Mouse (Mus musculus) C2C12 (cell line): ENCODE measurements at regions not wholly inside any gene's neighbourhood (a gene's known extent, or its start where the extent isn't known, plus 50 kb on each side); places are given as distances from the start of the nearest gene placed in this dataset.

Experiments
- CTCF ChIP-seq: IDR thresholded peaks from one replicate; pipeline ENCODE4 v1.5.1; 2011; ENCODE audit not compliant: control insufficient read depth, insufficient read depth, insufficient read length
- FOSL1 ChIP-seq: IDR thresholded peaks from one replicate; pipeline ENCODE4 v1.8.0; 2011; ENCODE audit warnings: mild to moderate bottlenecking, low read length; ENCODE audit not compliant: poor library complexity, insufficient read depth, severe bottlenecking
- MAX ChIP-seq: IDR thresholded peaks from one replicate; pipeline ENCODE4 v1.6.1; 2011; ENCODE audit warnings: mild to moderate bottlenecking, control low read depth
- MYOD1 ChIP-seq: IDR thresholded peaks from one replicate; pipeline ENCODE4 v1.6.1; 2011; ENCODE audit warnings: low read depth; ENCODE audit not compliant: control insufficient read depth, insufficient read length
- MYOG ChIP-seq: IDR thresholded peaks from one replicate; pipeline ENCODE4 v1.6.1; 2011; ENCODE audit not compliant: control insufficient read depth, insufficient read length; ENCODE audit errors: extremely low read depth
- USF1 ChIP-seq: IDR thresholded peaks from one replicate; pipeline ENCODE4 v1.6.1; 2011; ENCODE audit warnings: low read depth, mild to moderate bottlenecking, control low read depth, moderate library complexity

DNA sequence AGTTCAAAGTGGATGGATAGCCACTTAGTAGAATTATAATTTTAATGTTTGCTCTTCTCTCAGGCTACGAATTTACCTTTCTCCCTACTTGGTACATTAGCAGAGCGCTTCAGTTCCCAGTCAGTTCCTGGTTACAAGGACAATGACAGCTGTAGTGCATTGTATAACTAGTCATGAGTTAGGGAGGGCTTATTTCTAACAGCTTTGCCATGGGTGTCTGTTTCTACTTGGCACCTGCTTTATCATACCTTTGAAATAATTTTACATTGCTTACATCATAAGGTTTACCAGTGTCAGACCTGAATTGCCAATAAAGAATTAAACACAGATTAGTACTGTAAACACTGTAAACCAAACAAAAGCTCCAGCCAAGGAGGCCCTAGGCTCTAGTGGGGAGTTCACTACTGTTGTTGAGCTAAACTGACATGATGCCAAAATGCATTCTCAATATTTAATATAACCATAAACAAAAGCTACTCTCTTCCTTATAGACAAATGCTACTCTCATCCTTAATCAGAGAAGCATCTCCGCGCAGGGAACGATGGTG lies 745.3 kb upstream of the Car8 start:
- no peak for TF ChIP-seq MYOD1
- TF ChIP-seq CTCF = no peak
- no peak for TF ChIP-seq USF1
- TF ChIP-seq MAX = no peak
- TF ChIP-seq FOSL1 = no peak
- TF ChIP-seq MYOG = no peak
